Mouse (Mus musculus): ENCODE measurements around the gene Cdh4. TPM values are rescaled to one million over a fixed set of nuclear protein-coding genes. Genes with fewer than 3 reads are reported as not detected.

The Cdh4 gene
- polyA plus RNA-seq, 1 experiment, result not detected

- H3K9me3 ChIP-seq, result no peaks in the 10 kb centered on the region
- no peak for TF ChIP-seq GATA1 (IDR thresholded peaks at IDR 0.05; ENCODE audit: borderline replicate concordance, low read length)
- no peak for TF ChIP-seq FLI1 (IDR thresholded peaks at IDR 0.05; ENCODE audit: low read length)
- no peaks in the 10 kb centered on the region for H3K4me1 ChIP-seq
Measured at GRCm38 (mm10) chr2:179779266-179779665, 337.0 kb downstream of the Cdh4 start.

DNA sequence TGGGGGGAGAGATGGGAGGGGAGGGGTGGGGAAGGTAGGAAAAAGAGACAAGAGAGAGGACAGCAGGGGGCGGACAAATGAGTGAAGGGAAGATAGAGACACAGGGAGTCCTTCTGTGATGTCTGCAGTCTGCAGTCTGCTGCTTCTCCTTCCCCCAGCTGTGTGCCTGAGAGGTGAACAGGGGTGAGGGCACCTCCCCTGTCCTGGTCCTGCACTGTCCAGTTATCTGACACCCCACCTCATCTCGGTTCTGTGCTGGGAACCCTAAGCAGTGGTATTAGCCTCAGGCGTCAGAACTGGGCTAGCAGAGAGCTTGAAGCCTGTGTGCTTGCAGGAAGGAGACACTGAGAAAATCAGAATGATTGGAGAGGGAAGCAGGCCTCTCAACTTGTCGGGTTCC, 338.7 kb downstream of the Cdh4 start:
- H3K9me3 ChIP-seq, result no peaks in the 10 kb centered on the region
- H3K4me3 ChIP-seq (replicated peaks), result no peak overlapping the region
- TF ChIP-seq FLI1 (IDR thresholded peaks at IDR 0.05; ENCODE audit: low read length) (no peak), GATA1 (IDR thresholded peaks at IDR 0.05; ENCODE audit: borderline replicate concordance, low read length) (no peak)
- peaks cover 12% of the 10 kb centered on the region for H3K27me3 ChIP-seq (replicated peaks)
- H3K36me3 ChIP-seq (replicated peaks; ENCODE audit: low read length), result no peaks in the 10 kb centered on the region
- no peaks in the 10 kb centered on the region for H3K4me1 ChIP-seq

More at GRCm38 (mm10) chr2:179779266-179779665, 337.0 kb downstream of the Cdh4 start:
- H3K4me3 ChIP-seq (replicated peaks), result no peak overlapping the region
- no peaks in the 10 kb centered on the region for H3K36me3 ChIP-seq (replicated peaks; ENCODE audit: low read length)
- peaks cover 17% of the 10 kb centered on the region for H3K27me3 ChIP-seq (replicated peaks)

DNA sequence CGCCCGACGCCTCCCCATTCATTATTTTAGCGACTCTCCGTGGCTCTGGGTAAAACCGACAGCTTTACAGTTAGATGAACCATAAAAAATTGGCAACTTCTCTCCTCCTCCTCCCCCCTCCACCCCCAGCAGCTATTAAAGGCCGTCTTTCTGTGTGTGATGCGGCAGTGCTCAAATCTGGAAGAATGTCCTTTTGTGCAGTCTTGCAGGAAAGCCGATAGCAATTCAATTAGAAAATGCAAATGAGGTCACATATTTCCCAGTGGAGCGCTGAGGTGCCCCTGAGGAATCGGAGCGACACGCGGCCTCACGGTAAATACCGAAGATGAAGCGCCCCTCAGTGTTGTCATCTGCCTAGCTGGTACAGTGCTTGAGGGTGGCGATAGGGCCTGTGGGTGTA, 345.0 kb downstream of the Cdh4 start:
- no peaks in the 10 kb centered on the region for H3K9me3 ChIP-seq
- no peak overlapping the region for H3K4me3 ChIP-seq (replicated peaks)
- H3K4me1 ChIP-seq, result no peaks in the 10 kb centered on the region
- H3K36me3 ChIP-seq (replicated peaks; ENCODE audit: low read length), result no peaks in the 10 kb centered on the region
- H3K27me3 ChIP-seq (replicated peaks), result no peaks in the 10 kb centered on the region
- TF ChIP-seq FLI1 (IDR thresholded peaks at IDR 0.05; ENCODE audit: low read length), result no peak
- no peak for TF ChIP-seq GATA1 (IDR thresholded peaks at IDR 0.05; ENCODE audit: borderline replicate concordance, low read length)

GRCm38 (mm10) chr2:179787797-179788196, 345.6 kb downstream of the Cdh4 start:
- Histone ChIP-seq H3K4me1 (no peaks in the 10 kb centered on the region), H3K4me3 (replicated peaks) (no peak overlapping the region), H3K36me3 (replicated peaks; ENCODE audit: low read length) (no peaks in the 10 kb centered on the region), H3K27me3 (replicated peaks) (no peaks in the 10 kb centered on the region), H3K9me3 (no peaks in the 10 kb centered on the region)
- TF ChIP-seq FLI1 (IDR thresholded peaks at IDR 0.05; ENCODE audit: low read length) (no peak), GATA1 (IDR thresholded peaks at IDR 0.05; ENCODE audit: borderline replicate concordance, low read length) (no peak)

GRCm38 (mm10) chr2:179790684-179791083, 348.5 kb downstream of the Cdh4 start:
- TF ChIP-seq GATA1 (IDR thresholded peaks at IDR 0.05; ENCODE audit: borderline replicate concordance, low read length) (no peak), FLI1 (IDR thresholded peaks at IDR 0.05; ENCODE audit: low read length) (no peak)
- peaks cover 2% of the 10 kb centered on the region for H3K27me3 ChIP-seq (replicated peaks)
- H3K36me3 ChIP-seq (replicated peaks; ENCODE audit: low read length), result no peaks in the 10 kb centered on the region
- H3K4me3 ChIP-seq (replicated peaks), result no peak overlapping the region
- H3K4me1 ChIP-seq, result no peaks in the 10 kb centered on the region
- H3K9me3 ChIP-seq, result no peaks in the 10 kb centered on the region

DNA sequence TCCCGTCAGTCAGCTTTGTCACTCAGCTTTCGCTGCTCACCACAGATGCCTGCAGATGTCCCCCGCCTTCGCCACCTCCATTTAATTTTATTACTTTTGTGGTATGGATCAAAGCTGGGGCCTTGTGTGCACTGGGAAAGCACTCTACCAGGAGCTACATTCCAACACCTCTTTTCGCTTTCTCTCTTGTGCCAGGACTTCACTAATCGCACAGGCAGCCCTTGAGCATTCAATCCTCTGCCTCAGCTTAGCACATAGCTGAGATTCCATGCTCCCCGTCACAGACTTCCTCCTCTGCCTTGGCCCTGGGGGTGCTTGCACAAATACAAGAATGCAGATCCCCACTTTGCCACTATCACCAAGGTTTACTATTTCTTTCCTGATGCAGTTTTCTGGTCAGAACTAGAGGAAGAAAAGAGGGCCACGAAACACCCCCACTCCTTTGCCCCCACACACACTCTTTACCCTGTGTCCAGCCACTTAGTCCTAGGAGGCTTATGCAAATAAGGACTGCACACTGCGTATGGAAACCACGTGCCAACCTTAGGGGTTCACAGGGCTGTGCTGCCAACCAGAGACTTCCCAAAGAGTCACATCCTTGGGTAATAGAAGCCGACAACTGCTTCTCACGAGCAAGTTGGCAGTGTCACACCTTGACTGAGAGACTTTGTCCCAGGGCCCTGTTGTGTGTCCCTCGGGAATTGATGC, 350.3 kb downstream of the Cdh4 start:
- Histone ChIP-seq H3K27me3 (replicated peaks) (peaks cover 2% of the 10 kb centered on the region), H3K4me3 (replicated peaks) (no peak overlapping the region), H3K36me3 (replicated peaks; ENCODE audit: low read length) (no peaks in the 10 kb centered on the region), H3K4me1 (no peaks in the 10 kb centered on the region), H3K9me3 (no peaks in the 10 kb centered on the region)
- TF ChIP-seq FLI1 (IDR thresholded peaks at IDR 0.05; ENCODE audit: low read length) (no peak), GATA1 (IDR thresholded peaks at IDR 0.05; ENCODE audit: borderline replicate concordance, low read length) (no peak)

DNA sequence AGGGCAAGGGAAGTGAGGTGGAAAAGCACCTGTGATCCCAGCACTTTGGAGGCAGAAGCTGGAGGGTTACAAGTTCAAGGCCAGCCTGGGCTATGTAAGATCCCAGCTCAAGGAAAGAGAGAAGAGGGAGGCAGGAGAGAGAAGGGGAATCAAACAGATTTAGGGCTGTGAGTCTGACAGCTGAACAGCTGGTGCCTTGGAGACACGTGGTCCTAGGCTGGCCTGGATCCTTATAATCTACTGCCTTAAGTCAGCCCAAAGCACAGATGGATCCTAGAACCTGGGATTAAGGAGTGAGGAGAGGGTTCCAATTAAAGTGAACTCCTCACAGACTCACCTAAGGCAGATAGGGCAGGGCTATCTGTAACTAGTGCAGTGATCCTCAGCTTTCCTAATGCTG, 352.1 kb downstream of the Cdh4 start:
- Histone ChIP-seq H3K36me3 (replicated peaks; ENCODE audit: low read length) (no peaks in the 10 kb centered on the region), H3K27me3 (replicated peaks) (peaks cover 2% of the 10 kb centered on the region), H3K4me3 (replicated peaks) (no peak overlapping the region), H3K9me3 (no peaks in the 10 kb centered on the region), H3K4me1 (no peaks in the 10 kb centered on the region)
- TF ChIP-seq GATA1 (IDR thresholded peaks at IDR 0.05; ENCODE audit: borderline replicate concordance, low read length), result no peak
- TF ChIP-seq FLI1 (IDR thresholded peaks at IDR 0.05; ENCODE audit: low read length), result no peak

DNA sequence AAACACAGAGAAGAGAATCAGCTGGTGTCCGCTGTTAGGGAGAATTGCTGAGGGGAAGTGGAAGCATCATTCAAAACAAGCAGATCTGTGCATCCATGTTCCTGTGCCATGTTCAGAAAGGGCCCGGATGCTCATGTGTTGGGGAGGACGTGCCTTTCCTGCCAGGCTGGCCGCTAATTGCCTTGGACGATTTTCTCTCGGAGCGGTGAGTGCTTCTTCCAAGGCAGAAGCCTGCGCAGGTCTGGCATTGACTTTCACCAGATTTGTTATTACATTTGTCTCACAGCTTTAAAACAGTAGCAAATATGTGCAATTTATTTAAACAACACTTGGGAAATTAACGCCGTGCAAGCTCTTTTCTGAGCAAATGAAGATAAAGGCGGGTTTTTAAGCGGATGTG, 353.2 kb downstream of the Cdh4 start:
- H3K36me3 ChIP-seq (replicated peaks; ENCODE audit: low read length), result no peaks in the 10 kb centered on the region
- TF ChIP-seq GATA1 (IDR thresholded peaks at IDR 0.05; ENCODE audit: borderline replicate concordance, low read length), result no peak
- H3K9me3 ChIP-seq, result no peaks in the 10 kb centered on the region
- no peaks in the 10 kb centered on the region for H3K4me1 ChIP-seq
- peaks cover 2% of the 10 kb centered on the region for H3K27me3 ChIP-seq (replicated peaks)
- H3K4me3 ChIP-seq (replicated peaks), result no peak overlapping the region

- Histone ChIP-seq H3K36me3 (replicated peaks; ENCODE audit: low read length) (no peaks in the 10 kb centered on the region), H3K4me1 (no peaks in the 10 kb centered on the region), H3K4me3 (replicated peaks) (peak overlapping the region; percentile 16), H3K9me3 (no peaks in the 10 kb centered on the region), H3K27me3 (replicated peaks) (peaks cover 2% of the 10 kb centered on the region)
- TF ChIP-seq GATA1 (IDR thresholded peaks at IDR 0.05; ENCODE audit: borderline replicate concordance, low read length), result no peak
- no peak for TF ChIP-seq FLI1 (IDR thresholded peaks at IDR 0.05; ENCODE audit: low read length)
Measured at GRCm38 (mm10) chr2:179799906-179800532, 357.8 kb downstream of the Cdh4 start.

- H3K27me3 ChIP-seq (replicated peaks), result no peaks in the 10 kb centered on the region
- H3K4me1 ChIP-seq, result no peaks in the 10 kb centered on the region; the same call in 1 of the 2 replicates
- TF ChIP-seq GATA1 (IDR thresholded peaks at IDR 0.05; ENCODE audit: borderline replicate concordance, low read length) (no peak), FLI1 (IDR thresholded peaks at IDR 0.05; ENCODE audit: low read length) (no peak)
- H3K4me3 ChIP-seq (replicated peaks), result no peak overlapping the region
- H3K36me3 ChIP-seq (replicated peaks; ENCODE audit: low read length), result no peaks in the 10 kb centered on the region
- H3K9me3 ChIP-seq, result no peaks in the 10 kb centered on the region
Measured at GRCm38 (mm10) chr2:179801042-179801441, 358.8 kb downstream of the Cdh4 start.
